Mouse (Mus musculus): ENCODE measurements around the gene Olfr1367. TPM values are rescaled to one million over a fixed set of nuclear protein-coding genes. Genes with fewer than 3 reads are reported as not detected.

Gene Olfr1367
- total RNA-seq, 2 experiments from 2014 or later, result not detected

DNA sequence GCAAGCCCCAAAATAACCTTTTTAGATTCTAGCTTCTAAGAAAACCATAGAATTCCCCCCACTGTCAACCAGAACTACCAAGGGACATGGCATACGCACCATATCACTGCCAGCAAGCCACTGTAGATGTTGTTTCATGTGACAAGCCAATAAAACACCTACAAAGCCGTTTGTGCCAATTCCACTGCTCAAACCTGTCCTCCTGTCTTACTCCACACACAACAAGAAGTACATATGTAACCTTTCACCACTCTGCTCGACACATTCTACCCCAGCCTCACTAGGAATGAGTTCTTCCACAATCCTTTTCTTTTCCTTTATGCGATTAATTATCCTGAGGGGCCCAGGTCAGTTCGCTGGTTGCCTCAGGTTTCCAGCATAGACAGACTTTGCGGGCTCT is 48.9 kb downstream of the Olfr1367 start:
- DNase-seq (ENCODE audit: low spot score in 2 of 2), result no peak

DNA sequence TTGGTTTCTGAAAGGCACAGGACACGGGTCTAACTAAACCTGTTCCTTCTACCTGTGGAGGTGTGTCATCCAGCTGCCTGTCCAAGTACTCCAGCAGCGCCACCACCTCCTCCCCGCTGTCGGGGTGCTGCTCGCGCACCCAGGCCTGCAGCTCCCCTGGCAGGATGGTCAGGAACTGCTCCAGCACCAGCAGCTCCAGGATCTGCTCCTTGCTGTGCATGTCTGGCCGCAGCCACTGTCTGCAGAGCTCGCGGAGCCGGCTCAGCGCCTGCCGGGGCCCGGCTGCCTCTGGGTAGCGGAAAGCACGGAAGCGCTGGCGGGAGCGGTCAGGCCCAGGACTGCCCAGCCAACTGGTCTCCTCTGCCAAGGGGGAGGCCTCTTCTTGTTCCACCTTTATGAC is 49.3 kb downstream of the Olfr1367 start:
- peak; percentile 20 to 24 for DNase-seq (ENCODE audit: low spot score in 2 of 2)

DNA sequence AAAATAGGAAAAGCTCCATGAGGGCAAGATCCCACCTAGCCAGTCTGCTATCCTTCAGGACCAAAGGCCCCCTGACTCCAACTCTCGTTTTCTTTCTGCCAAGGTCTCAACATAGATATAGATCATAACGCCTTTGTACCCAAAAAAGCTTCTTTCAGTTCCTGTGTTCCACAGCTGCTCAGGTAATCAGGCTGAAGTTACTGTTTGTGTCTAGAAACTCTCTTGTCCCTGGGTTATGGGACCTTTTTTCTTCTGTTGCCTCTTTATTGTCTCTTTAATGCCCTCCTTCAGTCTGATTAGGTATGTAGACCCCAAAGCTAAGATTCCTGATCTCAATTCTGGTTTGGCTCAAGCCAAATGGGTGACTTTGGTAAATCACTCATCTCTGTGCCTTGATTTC is 50.8 kb downstream of the Olfr1367 start:
- no peak for DNase-seq (ENCODE audit: low spot score in 2 of 2)

Small RNA genes lying within 50 kb of the gene (microRNA-seq; reads per million reads assigned to microRNA genes)
- not detected for gene Mir6942

Other genes starting within 250 kb of the Olfr1367 start
- gene Olfr1369-ps1, start 235.4 kb upstream of the Olfr1367 start, total RNA-seq (2021), result not detected
- gene Olfr263, start 217.3 kb upstream of the Olfr1367 start, total RNA-seq (2021), result not detected
- not detected for gene Olfr1368, start 201.0 kb upstream of the Olfr1367 start, total RNA-seq (2021)
- 10 to 100 TPM; 46.7 to 48.8 TPM for gene Trim27, start 167.5 kb upstream of the Olfr1367 start, total RNA-seq (2021)
- gene Gpx5, start 54.2 kb upstream of the Olfr1367 start, total RNA-seq (2021), result not detected
- not detected for gene Gpx6, start 34.8 kb upstream of the Olfr1367 start, total RNA-seq (2021)
- gene Zscan12, start 15.9 kb downstream of the Olfr1367 start, total RNA-seq (2021), result 1 to 10 TPM; 8.2 to 8.5 TPM
- 10 to 100 TPM; 30.4 to 34.4 TPM for gene Zkscan3, start 55.8 kb downstream of the Olfr1367 start, total RNA-seq (2021)
- gene Pgbd1, start 94.1 kb downstream of the Olfr1367 start, total RNA-seq (2021), result under 1 TPM; 0.29 to 0.49 TPM
- gene Zscan26, start 106.8 kb downstream of the Olfr1367 start, total RNA-seq (2021), result 10 to 100 TPM; 18.3 to 19.0 TPM
- under 1 TPM; 0.41 to 0.81 TPM for gene Nkapl, start 121.6 kb downstream of the Olfr1367 start, total RNA-seq (2021)
- 1 to 10 TPM; 1.2 to 1.5 TPM for gene Zkscan4, start 132.0 kb downstream of the Olfr1367 start, total RNA-seq (2021)
- not detected for gene Gm10065, start 132.5 kb downstream of the Olfr1367 start, total RNA-seq (2021)
- 10 to 100 TPM; 10.2 to 12.5 TPM for gene AK157302, start 148.3 kb downstream of the Olfr1367 start, total RNA-seq (2021)
- 10 to 100 TPM; 76.0 to 91.1 TPM for gene Gm11273, start 154.5 kb downstream of the Olfr1367 start, total RNA-seq (2021)
- 10 to 100 TPM; 15.0 to 15.6 TPM for gene Zkscan8, start 184.2 kb downstream of the Olfr1367 start, total RNA-seq (2021)
- not detected for gene Olfr1366, start 195.9 kb downstream of the Olfr1367 start, total RNA-seq (2021)
- not detected for gene Olfr1535, start 213.0 kb downstream of the Olfr1367 start, total RNA-seq (2021)
- gene Olfr1364, start 234.8 kb downstream of the Olfr1367 start, total RNA-seq (2021), result not detected

Measured in gastrocnemius, postnatal 4 days (tissue).